Mouse (Mus musculus) adrenal gland (tissue): ENCODE measurements around the gene Pex6.

Source experiments
- intact Hi-C: fragments of 180-260 bp; cut with DNase I; formaldehyde crosslinking; loops from one replicate; pipeline ENCODE4 v1.15.1; 2025

Gene Pex6

DNA sequence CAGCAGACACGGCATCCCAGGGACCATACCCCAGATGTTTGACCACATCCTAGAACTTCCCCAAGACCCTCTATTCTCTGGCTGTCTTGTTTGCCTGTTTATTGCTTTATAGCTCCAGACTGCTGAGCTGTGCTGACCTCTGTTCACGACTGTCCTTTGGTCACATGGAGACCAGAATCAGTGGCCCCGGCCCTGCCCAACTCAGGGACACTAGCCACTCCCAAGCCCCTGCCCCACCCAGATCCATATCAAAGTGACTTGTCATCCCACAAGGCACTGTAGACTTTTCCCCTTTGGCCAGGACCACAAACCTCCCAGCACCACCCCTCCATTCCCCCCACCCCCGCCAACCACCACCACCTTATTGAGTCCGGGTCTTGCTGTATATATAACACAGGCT is 12.0 kb upstream of the Pex6 start:
- intact Hi-C loops, result no loop called here

- intact Hi-C loops, result loop anchor here (10.0 kb wide), 1 partner anchor 45 kb away; the partner anchor contains the start of gene Cul7
Observed at GRCm38 (mm10) chr17:46699912-46700311, 11.4 kb upstream of the Pex6 start.

- intact Hi-C loops, result loop anchor here (10.0 kb wide), 1 partner anchor 47 kb away; the partner anchor contains the start of gene Cul7
Observed at GRCm38 (mm10) chr17:46701489-46701888, 9.8 kb upstream of the Pex6 start.

GRCm38 (mm10) chr17:46702100-46702499 is 9.2 kb upstream of the Pex6 start:
- intact Hi-C loops, result loop anchor here (10.0 kb wide), 1 partner anchor 47 kb away; the partner anchor contains the start of gene Cul7

GRCm38 (mm10) chr17:46702506-46702905 is 8.8 kb upstream of the Pex6 start:
- intact Hi-C loops, result loop anchor here (10.0 kb wide), 1 partner anchor 48 kb away; the partner anchor contains the start of gene Cul7

DNA sequence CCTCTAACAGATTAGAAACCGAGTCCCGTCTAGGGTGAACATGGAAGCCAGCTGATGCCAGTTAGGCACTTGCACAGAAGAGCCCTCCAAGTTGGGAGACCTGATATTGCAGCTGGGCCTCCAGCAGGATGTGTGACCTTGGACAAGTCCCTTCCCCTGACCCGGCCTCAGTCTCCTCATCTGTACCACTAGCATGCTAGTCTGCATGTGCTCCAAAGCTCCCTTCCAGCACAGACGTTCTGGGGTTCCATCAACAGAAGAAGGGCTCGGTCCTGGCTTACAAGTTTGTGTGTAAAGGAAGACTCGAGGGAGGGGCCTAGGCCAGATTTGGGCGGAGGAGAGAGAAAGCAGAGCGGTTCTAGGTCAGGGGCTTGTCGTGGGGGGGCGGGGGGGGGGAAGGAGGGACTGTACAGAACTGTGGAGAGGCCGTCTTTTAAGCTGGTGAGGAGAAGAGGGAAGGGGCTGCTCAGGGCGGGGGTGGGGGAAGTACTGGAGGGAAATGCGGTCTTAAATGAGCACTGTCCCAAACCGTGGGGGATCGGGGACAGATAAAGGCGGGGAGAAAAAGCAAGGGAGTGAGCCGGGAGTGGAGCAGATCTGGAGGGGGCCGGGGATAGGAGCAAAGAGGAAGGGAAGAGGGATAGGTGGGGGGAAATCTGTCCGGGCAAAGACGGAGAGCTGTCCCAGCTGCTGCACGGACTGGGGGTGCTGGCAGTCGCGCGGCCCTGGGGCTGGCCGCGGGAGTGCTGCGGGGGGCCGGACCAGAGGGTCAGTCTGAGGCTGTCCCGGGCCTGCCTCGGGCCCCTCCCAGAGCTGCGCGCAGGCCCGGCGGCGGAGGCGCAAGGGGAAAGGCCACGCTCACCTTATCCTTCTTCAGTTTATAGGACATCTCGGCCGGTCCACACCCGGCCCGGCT is 7.0 kb upstream of the Pex6 start:
- intact Hi-C loops, result loop anchor here (10.0 kb wide), 1 partner anchor 49 kb away; the partner anchor contains the start of gene Cul7

DNA sequence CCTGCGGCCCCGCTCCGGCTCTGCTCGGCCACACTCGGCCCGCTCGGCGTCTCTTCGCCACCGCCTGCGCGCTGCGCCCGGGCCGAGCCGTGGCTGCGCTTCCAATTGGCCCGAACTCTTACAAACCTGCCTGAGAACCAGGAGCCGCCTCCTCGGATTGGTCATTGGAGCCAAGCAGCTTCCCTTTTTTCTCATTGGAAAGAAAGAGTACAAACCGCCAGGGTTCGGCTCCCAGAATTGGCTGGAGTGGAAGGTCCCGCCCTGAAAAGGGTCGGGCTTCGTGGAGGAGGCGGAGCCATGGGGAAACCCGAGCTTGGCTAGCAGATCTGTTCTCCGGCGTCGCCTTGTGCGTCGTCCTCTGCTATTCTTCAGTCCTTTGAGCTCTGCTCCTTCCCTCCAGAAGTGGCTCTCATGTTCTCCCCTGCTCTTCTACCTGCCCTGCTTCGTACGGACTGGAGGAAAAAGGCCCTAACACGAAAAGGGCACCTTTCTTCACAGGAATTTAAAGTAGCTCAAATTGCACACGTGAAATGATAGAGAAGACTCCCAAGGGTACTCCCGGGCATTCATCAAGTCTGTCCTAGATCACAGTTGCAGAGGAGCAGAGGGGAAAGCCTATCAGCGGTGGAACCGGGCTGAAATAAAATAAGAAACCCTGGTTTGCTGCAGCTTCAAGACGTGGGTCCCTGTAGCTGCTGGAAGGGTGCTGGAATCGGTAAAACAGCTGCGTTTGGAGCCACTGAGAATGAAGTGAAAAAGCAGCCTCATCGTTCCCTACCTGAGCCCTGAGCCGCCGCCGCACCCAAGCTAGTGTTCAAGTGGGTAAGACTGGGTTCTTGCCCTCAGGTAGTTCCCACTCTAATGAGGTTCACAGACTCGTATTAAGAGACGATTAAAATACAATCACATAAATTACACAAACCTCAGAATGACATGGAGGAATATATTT is 6.1 kb upstream of the Pex6 start, which contains the start of gene Ppp2r5d:
Ppp2r5d (minus strand) TSS at position 225 of the 949 bp plus-strand sequence.
- intact Hi-C loops, result loop anchor here (10.0 kb wide), 1 partner anchor 50 kb away; the partner anchor contains the start of gene Cul7

- intact Hi-C loops, result loop anchor here (10.0 kb wide), 1 partner anchor 52 kb away; the partner anchor contains the start of gene Cul7
Observed at GRCm38 (mm10) chr17:46706375-46707089, 4.7 kb upstream of the Pex6 start.

DNA sequence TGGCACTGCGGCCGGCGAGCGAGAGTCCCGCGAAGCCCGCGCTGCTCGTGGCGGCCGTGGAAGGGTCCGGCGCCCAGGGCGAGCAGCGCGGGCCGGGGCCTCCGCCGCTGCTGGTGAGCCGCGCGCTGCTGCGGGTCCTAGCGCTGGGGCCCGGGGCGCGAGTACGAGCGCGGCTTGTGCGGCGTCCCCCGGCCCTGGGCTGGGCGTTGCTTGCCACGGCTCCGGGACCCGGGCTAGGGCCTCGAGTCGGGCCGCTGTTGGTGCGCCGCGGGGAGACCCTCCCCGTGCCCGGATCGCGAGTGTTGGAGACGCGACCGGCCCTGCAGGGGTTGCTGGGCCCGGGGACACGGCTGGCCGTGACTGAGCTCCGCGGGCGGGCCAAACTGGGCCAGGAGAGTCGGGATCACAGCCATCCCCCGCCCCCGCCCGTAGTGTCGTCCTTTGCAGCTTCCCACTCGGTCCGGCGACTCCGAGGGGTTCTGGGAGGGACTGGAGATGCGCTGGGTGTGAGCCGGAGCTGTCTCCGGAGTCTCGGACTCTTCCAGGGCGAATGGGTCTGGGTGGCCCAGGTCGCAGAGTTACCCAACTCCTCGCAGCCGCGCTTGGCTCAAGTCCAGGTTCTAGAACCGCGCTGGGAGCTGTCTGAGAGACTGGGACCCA is 479 bp downstream of the Pex6 start:
- intact Hi-C loops, result loop anchor here (5.0 to 10.0 kb wide), 2 partner anchors 34 to 187 kb away; partner anchors contain the start of gene Mea1

DNA sequence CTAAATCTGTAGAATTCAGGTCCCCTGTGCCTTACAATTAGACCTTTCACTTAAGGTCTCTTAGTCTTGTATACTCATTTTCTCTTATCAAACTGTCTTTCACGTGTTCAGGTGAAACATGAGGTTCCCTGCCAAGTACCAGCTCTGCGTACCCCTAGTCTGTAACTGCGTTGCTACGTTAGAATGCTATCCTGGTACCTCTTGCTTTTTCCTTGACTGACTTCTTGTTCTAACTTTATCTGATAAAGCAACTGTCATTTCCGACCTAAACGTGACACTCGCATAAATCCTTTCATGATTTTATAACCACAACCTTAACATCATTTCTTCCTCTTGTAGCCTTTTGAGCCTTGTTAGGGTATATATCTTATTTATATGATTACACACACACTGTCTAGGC is 1.2 kb downstream of the Pex6 start:
- intact Hi-C loops, result loop anchor here (5.0 to 10.0 kb wide), 2 partner anchors 35 to 188 kb away; partner anchors contain the start of gene Mea1

- intact Hi-C loops, result loop anchor here (5.0 to 10.0 kb wide), 2 partner anchors 37 to 189 kb away; partner anchors contain the start of gene Mea1
Observed at GRCm38 (mm10) chr17:46713849-46714248, 2.6 kb downstream of the Pex6 start.

GRCm38 (mm10) chr17:46714756-46715481 is 3.7 kb downstream of the Pex6 start:
- intact Hi-C loops, result loop anchor here (5.0 to 10.0 kb wide), 2 partner anchors 38 to 190 kb away; partner anchors contain the start of gene Mea1

DNA sequence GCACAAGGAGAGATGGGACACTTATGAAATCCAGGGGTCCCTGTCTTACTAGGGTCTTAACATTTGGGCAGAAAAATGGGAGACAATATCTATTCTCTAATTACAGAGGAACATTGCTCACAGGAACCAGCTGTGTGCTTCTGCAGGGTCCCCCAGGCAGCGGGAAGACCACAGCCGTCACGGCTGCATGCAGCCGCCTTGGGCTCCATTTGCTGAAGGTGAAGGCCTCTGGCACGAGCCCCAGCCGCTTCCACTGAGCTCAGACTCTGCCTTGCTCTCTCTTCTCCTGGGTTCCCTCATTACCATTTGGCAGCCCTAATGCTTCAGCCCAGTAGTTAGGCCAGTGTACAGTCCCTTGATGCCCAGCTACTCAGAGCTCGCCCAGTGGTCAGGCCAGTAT is 9.8 kb downstream of the Pex6 start:
- intact Hi-C loops, result no loop called here

DNA sequence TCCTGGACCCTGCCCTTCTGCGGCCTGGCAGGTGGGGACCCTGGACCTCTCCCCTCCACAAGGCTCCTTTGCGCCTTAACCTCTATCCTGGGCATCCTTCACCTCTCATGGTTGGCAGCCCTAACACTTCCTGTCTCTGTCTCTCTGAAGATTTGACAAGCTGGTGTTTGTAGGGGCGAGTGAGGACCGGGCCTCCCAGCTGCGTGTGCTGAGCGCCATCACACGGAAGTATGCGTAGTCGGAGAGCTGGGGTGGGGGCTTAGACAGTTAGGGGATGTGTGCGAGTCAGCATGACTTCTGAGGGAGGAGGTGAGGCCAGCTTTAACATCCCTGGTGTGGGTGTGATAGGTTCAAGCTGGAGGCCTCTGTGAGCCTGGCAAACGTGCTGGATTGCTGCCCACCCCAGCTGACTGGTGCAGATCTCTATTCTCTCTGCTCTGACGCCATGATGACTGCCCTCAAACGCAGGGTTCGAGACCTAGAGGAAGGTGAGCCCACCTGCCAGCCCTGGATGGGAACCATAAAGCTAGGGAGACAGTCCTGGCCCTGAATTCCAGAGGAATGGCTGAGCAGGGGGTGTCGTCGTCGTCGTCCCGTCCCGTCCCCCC is 13.3 kb downstream of the Pex6 start:
- intact Hi-C loops, result no loop called here

DNA sequence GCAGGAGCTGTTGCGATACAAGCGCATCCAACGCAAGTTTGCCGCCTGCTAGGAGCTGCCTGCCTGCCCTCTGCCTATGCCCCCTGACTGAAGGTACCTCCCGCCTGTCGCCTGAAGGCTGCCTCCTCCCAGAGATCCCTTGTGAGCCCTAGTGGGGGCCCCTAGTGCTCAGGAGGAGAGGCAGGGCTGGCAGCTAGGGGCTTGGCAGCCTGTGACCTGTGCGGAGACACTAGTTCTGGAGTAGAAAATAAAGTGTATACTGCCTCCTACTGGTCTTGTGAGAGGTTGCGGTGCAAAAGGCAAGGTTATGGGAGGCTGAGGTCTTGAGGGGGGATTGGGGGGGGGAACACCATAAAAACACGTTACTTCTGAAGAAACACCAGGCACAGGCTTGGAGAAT is 14.0 kb downstream of the Pex6 start:
- intact Hi-C loops, result no loop called here

- intact Hi-C loops, result no loop called here
Observed at GRCm38 (mm10) chr17:46725731-46726645, 14.7 kb downstream of the Pex6 start.

DNA sequence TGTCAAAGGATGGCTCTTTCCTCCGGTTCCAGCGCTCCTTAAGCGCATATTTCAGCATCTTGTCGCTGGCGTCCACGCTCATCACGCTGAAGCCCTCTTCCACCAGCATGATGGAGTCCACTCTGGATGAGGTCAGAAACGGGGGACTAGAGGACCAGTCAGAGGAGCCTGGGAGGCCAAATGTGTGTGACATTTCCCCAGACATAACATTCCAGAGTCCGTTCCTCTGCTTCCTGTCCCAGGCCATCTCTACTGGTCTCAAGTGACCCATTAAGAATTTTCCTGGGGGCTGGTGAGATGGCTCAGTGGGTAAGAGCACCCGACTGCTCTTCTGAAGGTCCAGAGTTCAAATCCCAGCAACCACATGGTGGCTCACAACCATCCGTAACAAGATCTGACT is 16.0 kb downstream of the Pex6 start:
- intact Hi-C loops, result no loop called here
